Mouse (Mus musculus) liver (tissue): ENCODE results near the gene E030018B13Rik.
A peak's percentile ranks its signal among the peaks of the same experiment; 100 is the strongest.

ENCODE experiments used
- DNase-seq: peaks from one replicate; pipeline ENCODE4 v3.0.0-alpha.2; 2020; ENCODE audit warnings: mixed read lengths

Gene E030018B13Rik

DNA sequence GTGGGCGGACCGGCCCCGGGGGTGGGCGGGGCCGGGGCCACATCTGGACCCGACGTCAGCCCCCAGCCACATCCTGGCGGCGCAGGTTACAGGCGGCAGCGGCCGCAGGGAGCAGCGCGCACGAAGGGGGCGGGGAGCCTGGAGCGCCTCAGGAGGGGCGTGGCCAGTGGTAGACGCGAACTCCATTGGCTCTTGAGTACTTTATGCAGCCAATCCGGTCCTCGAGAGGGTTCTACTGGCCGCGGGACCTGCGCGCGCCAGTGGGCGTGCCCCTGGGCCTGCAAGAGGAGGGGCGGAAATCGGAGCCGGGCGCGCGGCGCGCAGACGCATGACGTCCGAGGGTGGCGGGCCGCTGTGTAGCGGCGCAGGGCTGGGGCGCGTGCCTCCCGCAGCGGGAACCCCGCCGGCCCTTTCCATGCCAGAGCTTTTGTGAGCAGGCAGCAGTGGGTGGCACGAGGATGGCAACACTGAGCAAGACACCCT, 22.3 kb downstream of the E030018B13Rik start, which contains the start of gene Klf13:
Klf13 (minus strand) TSS at position 2 of the 483 bp plus-strand sequence.
- peak; percentile 99 for DNase-seq

DNA sequence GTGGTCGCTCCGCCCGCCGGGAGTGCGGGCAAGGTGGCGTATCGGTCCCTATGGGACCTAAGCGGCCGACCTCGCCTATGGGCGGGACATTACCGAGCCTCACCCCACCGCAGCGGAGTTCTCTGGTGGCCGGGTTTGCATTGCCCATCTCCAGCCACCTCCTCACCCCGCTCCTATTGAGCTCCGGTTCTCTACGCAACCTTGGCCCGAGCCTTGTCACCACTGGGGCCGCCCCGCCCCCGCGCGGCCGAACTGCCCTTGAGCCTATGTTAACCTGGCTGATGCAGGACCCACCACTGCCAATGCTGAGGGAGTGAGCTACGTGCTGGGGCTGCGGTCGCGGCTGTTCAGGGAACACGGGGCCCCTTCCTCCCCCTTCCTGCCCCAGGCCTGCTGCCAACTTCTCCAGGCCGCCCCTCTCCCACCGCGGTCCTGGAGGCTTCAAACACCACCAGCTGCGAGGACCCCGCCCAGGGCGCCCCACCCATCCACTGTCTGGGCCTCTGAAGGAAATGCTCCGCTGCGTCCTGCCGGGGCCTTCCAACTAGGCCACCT, 22.8 kb downstream of the E030018B13Rik start:
- peak; percentile 86 for DNase-seq

DNA sequence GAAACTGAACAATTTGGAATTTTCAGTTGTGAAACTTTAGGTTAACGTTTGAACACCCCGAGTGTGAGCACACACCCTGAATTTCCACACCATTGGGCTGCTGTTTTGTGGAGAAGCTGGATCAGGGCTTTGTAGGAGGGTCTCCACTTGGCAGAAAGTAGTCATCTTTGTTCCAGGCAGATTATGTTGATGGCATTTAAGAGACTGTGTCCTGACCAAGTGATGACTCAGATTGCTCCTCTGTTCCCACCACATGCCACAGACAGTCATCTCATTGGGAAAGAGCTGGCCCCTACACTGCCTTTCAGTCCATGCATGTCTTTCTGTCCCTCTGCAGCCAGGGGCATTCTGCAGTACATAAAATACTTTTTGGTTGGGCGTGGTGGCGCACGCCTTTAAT, 23.7 kb downstream of the E030018B13Rik start:
- no peak for DNase-seq

DNA sequence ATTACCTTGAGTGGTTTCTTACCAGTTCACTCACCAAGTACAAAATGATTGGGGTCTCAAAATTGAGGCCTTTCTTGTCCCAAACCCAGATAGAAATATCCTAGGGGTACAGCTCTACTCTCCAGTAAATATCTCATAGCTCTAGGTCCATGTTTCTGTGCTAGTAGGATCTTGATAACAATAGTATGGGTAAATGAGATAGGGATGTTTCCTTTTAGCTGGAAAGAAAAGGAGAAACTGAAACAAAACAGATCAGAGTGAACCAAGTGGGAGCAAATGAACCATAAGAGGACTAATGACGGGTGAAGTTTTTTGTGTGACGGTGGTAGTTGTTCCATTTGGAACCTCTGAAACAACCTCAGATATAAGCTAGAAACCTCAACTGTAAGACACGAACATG, 24.4 kb downstream of the E030018B13Rik start:
- no peak for DNase-seq

DNA sequence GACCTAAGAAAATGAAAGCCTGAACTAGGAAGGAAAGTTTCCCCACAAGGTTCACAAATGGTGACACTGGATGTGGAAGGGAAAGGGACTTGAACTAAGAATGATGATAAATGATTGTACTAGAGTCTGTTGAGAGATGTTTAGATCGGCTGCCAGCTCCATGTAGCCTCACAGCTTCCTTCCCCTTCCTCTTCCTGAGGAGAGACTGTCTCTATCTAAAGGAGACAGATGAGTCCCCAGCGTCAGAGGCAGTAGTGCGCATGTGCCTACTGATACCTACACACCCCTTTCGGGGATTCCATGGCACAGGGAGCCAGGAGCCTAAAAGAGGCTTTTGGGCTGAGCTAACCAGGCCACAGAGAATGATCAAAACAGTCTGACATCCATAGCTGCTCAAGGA, 24.8 kb downstream of the E030018B13Rik start:
- peak; percentile 81 for DNase-seq

DNA sequence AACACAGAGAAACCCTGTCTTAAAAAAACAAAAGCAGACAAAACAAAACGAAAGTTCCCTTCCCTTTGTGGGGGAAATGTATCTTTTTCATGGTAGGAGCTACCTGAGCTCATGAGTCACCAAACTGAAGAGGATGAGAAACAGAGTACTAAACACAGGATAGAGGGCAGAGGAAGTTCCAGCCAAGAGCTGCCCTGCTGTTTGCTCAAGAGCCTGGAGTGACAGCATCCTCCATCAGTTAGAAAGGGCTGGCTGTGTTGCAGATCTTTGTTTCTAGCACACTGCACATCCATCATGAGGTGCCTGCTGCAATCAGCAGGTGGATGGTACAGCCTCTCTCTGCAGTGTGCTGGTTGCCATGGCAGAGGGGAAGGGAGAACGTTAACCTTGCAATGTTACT, 27.3 kb downstream of the E030018B13Rik start:
- DNase-seq, result no peak

DNA sequence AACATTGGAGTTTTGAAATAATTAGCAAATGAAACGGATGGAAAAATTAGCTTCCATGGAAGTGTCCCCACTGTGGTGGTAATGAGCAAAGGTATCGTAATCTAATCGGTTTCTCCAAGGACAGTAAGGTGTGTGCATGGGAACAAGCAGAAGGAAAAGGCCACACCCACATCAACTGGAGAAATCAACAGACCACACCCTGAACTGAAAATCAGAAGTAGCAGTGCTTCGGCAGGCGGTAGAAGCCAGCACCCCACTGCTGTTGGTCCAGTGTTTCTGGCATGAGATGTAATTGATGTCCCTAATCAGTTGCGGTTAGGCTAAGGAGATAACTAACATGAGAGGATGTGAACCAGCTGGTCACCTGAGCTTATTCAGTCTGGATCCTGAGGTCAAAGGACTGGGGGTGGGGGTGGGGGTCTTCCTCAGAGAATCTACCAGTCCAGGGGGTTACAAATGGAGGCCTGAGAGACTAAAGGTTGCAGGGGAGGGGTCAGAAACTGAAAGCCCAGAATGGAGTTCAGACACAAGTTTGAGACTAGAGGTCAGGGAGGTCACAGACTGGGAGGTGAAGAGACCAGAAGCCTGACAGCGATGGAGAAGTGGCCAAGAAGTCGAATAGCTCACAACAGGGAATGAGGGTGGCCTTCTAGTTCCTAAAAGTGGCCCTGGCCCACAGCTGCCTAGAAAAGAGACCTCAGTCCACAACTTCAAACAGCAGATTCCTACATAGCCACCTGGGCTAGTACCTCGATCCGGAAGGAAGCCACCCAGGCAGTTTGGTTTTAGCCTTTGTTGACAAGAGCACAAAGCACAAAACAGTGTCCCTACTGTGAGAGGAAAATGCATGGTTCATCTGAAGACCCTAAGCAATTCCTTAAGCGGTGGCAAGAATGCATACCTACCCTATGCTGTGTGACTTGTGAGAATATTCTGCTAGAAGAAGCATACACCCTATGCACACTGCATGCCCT, 31.1 kb downstream of the E030018B13Rik start:
- DNase-seq, result no peak

DNA sequence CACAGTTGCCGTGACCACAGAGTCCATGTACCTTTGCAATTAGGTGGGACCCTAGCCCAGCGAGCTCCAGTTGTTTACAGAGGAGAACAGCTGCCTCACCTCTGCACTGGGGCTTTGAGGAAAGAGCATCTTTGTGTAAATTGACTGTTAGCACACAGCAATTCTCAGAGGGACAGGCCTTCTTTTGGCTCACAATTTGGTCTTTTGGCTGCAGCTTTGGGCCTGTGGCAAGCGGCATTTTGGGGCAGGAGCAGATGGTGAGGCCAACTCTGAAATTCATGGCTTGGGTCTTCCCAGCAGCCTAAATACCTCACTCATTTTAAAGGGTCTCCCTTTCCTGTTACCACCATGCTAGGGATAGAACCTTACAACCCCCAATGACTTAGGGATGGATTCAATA, 32.5 kb downstream of the E030018B13Rik start:
- DNase-seq, result no peak

DNA sequence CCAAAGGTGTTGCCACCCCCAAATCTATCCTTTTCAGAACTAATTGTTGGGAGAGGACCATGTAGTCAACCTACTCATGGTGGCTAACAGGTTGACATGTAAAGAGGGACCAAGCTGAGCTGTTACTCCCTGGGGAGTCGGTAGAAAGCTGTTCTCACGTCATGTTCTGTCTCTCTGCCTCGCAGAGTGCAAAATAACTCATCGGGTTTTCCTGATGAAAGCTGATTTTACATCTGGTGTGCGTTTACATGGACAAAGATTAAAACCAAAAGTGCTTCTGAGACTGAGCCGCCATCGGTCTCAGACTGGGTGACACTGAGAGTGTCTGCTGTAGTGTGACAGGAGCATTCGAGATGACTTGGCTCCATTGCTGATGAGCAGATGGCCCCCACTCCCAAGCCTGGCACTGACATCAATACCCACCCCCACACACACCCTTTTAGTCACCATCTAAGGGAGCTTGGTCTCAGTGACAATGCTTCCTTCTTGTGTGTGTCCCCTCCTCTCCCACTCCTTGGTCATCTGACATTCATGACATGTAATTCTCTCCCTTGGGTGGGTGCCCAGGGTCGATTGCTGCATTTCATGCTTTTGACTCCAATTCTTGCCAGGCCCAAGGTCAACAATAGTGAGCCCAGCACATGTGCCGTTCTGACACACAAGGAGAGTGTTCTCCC, 34.4 kb downstream of the E030018B13Rik start:
- no peak for DNase-seq

DNA sequence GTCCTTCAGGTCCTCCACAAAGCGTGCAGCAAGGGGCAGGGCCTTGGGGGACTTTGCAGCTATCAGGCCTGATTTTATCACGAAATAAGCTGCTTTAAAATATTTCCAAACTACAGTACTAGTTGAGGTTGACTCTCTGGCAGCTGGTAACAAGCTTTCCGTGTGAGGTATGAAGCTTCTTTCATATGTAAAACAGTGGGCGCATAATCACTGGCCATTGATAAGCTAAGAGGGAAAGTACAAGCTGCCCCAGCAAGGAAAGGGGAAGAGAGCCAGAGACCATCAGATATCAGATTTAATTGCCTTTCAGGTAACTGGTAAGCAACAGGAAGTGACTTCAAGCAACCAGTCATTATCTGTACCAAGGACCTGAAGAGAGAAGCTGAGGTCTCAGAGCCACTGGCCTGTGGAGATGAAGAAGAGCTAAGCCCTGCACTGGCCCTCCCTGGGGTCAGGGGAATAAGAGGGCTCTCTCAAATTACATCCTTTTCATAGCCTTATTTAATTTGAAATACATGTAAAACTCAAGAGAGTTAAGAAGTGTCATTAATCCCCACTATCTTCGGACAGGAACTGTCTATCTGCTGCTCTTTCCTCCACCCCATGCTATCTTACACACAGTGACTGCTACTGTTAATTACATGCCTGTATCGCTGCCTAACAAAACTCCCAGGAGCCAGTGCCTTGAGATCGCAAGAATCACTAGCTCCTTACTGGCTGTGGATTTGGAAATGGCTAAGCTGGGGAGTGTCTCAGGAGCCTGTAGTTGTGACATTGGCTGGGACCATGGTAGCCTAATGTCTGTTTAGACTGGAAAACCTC, 35.6 kb downstream of the E030018B13Rik start:
- peak; percentile 40 for DNase-seq

DNA sequence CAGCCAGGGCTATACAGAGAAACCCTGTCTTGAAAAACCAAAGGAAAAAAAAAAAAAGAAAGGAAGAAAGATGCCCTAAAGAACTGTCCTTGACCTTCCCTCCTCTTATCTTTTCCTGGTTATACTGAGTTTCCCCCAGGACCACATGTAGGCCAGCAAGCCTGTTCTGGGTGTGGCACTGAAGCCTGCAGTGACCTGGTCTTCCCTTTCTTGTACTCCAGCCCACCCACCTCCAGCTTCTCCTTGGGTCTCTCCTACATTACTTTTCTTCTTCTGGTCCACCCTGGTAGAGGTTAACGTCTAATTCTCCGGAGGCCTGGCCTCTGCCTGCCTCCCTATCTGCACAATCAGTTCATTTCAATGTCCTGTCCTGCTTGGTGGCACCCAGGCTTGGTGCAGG, 38.8 kb downstream of the E030018B13Rik start:
- no peak for DNase-seq

DNA sequence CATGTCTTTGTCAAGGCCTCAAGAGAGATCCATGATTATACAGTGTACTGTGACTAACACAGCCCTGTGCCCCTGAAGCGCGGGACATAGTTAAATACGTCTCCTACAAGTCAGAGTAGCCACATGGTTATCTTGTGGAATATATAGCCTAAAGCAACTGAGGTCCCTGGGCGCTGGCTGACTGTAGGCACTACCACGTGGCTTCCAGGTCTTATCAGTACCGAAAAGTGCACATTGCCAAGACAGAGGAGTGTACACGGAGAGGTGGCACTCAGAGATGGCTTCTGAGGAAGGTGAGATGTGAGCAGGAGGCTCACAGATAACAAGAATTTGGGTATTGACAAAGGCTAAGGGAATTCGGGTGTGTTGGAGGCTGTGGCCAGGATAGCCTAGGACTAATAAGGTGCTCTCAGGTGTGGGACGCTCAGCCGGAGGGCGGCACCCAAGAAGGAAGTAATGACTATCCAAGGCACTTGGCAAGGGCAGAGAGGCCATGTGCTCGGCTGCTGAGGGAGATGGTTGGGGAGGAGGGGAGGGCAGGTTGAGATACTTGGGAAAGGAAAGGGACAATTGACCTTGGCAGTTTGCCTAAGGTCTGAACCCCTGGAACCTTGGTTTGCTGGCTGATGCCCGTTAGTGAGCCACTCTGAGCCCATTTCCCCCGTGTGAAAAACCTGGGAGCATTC, 39.6 kb downstream of the E030018B13Rik start:
- DNase-seq, result peak; percentile 81

DNA sequence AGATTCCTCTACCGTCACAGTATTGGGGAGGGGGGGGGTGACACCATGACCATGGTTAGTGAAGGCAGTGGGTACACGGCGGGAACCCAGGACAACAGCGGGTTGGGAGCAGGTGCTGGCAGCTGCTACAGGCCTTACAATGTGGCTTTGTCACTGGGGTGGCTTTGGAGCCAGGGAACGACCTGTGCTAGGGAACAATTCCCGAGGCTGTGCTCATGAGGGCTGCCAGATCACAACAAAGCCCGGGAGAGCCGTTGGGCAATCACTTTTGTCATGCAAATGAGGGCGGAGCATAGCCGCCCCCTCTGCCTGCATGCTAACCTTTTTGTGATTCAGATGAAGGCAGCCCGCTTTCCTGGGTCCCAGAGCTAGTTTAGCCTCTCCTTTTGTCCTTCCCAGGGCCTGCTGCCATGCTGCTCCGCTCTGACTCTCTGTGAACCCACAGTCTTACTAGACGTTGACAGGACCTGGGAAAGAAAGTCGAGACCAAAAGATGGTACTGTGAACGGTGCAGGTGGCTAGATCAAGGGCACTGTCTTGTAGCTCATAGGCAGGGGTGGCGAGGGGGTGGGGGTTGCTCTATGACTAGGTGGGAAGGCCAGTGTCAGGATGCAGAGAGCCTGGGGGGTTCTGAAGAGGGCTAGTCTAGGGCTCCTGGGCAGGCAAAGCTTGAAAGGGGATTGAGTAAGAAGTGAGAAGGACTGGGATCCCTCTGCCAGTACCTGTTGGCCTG, 40.5 kb downstream of the E030018B13Rik start:
- DNase-seq, result no peak

DNA sequence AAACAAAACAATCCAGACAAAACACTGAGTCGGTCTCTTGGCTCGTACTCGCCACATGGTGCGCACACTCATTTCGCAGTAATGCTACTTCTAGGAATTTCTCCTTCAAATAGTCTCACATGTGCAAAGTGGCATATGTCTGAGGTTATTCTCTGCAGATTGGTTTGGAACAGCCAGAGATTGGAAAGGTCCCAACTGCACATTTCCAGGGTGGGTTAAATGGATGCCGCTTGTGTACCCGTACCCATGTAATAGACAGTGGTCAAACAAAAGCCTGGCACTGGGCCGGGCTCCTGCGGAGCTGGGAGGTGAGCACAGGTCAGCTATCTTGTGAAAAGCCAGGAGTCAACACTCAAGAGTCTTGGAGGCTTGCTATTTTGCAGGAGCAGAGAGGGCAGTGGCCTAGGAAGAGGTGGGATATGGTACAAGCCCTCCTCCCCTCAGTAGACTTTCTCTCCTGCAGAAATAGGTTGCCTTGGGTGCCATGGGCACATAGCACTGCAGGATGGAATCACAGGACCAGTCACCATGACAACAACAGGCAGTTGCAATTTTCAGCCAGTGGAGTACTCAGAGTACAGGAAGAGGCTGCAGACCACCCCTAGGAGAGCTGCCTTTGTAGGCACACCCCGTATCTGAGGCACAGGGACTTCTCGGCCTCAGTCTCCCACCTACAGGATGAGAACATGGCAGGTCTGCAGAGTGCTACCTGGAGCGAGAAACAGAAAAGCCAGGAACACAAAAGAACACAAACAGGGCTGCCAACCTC, 41.4 kb downstream of the E030018B13Rik start:
- no peak for DNase-seq

DNA sequence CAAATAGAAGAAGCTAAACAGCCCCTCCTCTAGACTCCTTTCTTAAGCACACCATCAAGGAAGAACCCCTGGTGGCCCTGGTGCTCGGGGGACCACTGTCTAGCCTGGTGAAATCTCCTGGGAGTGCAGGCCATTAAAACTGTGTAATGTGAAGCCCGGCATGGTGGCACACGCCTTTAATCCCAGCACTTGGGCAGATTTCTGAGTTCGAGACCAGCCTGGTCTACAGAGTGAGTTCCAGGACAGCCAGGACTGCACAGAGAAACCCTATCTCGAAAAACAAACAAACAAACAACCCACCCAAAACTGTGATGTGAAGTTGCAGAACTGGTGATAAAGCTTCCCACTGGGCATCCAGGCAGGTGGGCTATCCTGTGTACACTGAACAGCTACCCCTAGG, 47.0 kb downstream of the E030018B13Rik start:
- DNase-seq, result no peak

DNA sequence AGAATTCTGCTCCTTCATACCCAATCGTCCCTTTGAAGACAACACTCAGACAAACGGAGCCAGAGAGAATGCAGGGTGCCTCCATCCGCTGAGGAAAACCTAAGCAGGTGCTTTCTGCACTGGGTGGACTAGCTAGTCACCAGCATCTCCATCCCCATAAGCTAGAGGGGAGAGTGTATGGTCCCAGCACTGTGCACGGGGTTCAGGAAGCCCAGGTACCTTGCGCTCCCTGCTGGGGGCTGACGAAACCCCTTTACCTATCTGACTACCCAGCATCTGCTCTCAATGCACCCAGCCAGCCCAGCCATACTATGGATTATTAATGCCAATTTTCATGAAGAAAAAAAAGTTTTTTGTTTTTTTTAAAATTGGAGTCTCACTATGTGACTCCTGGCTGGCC, 47.5 kb downstream of the E030018B13Rik start:
- no peak for DNase-seq

DNA sequence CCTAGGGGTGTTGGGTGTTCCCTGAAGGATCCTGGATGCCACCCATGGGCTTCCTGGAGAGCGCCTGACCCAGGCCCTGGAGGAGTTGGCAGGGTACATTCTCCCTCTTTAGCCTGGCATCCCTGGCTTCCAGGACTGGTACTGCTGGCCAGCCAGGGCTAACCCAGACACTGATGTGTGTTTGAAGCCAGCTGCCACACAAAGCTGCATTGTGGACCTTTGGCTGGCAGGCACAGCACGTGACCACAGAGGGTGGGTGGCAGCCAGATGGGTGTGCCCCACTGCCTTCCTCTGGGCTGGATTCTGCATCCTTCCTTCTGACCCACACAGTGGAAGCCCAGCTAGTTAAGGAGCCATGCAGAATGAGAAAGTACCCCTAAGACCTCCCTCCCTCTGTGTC, 48.5 kb downstream of the E030018B13Rik start:
- no peak for DNase-seq

DNA sequence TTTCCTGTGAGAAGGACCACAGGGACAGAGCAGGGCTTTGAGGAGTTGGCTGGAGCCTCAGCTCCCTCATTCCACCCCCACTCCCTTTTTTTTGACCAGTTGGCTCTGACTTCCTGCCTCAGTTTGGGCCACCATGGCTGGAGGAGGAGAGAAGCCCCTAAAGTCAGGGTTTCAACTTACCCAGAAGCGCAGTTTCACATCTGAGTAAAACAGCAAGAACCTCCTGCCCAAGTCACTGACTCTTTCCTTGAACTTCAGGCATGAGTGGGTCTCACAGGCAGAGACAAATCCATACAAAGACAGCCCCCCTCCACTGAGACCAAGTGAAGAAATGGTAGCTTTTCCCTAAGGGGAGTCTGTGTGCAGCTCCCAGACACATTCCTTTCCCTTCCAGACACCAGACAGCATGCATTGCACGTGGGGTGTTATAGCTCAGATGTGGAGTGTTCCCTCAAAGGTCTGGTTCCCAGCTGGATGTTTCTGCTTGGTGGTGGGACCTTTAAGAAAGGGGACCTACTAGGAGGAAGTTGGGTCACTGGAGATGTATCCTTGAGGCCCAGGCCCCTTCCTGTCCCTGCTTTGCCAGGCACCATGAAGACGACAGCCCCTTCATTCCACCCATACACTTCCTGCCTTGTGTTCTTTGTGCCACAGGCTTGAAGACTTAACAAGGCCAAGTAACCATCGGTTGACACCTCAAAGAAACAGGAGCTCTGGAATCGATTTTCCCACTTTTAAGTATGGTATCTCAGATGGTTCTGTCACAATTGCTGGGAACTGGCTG, 49.2 kb downstream of the E030018B13Rik start:
- DNase-seq, result no peak

DNA sequence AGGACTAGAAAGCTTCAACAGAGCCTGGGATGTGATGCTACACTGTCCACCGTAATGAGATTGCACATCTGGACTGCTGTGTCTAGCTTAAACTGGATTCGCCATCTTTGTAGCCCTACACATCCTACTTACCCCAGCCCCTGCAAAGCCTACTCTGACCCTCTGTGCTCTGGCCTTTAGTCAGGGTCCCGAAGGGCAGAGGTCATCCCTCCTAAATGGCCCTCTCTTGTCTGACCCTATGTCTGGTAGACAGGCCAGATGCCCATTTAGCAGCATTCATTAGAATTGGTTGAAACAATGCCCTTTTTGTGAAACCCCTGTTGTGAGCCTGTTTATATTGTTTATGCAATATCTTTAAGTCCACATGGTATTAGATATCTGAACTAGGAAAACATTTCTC, 53.3 kb downstream of the E030018B13Rik start:
- DNase-seq, result no peak
